Mouse (Mus musculus) heart, adult 2 months (tissue): ENCODE results near the gene Cerk. TPM values are rescaled to one million over a fixed set of nuclear protein-coding genes. Genes with fewer than 3 reads are reported as not detected.

Experiments used
- DNase-seq, 2 experiments: peaks; one replicate each; pipeline ENCODE4 v3.0.0; 2021
- H3K27ac ChIP-seq: fragments of 200-600 bp; 2 replicates; pipeline ENCODE4 v1.8.1; 2022
- H3K27me3 ChIP-seq: fragments of 200-500 bp; 2 replicates; pipeline ENCODE4 v1.6.1; 2012; ENCODE audit warnings: mild to moderate bottlenecking, low read length, inconsistent platforms, mixed read lengths; ENCODE audit not compliant: control insufficient read depth, insufficient read depth
- H3K36me3 ChIP-seq: fragments of 200-500 bp; 2 replicates; pipeline ENCODE4 v1.6.1; 2012; ENCODE audit warnings: low read length, inconsistent platforms; ENCODE audit not compliant: control insufficient read depth, insufficient read depth
- H3K4me1 ChIP-seq: fragments of 200-500 bp; 2 replicates; pipeline ENCODE4 v1.6.1; 2011; ENCODE audit warnings: low read length; ENCODE audit not compliant: control insufficient read depth, insufficient read depth
- H3K4me3 ChIP-seq: fragments of 200-600 bp; 2 replicates; pipeline ENCODE4 v1.8.1; 2022
- H3K79me2 ChIP-seq: fragments of 200-500 bp; replicated peaks from 2 replicates; pipeline ENCODE4 v1.6.1; 2012; ENCODE audit warnings: mild to moderate bottlenecking, inconsistent platforms, low read length, moderate library complexity, mixed read lengths; ENCODE audit not compliant: control insufficient read depth, insufficient read depth
- H3K9ac ChIP-seq: fragments of 200-500 bp; 2 replicates; pipeline ENCODE4 v1.6.1; 2012; ENCODE audit warnings: low read depth, mild to moderate bottlenecking, control low read depth, inconsistent platforms, low read length, mixed read lengths
- CTCF ChIP-seq: fragments of 200-600 bp; IDR thresholded peaks from 2 replicates; pipeline ENCODE4 v1.8.1; 2022; ENCODE audit warnings: antibody characterized with exemption, mild to moderate bottlenecking, moderate library complexity
- EP300 ChIP-seq: fragments of 200-500 bp; IDR thresholded peaks from 2 replicates; pipeline ENCODE4 v1.6.1; 2011; ENCODE audit warnings: low read depth, low read length, control low read depth; ENCODE audit not compliant: insufficient read depth
- POLR2A ChIP-seq: fragments of 200-500 bp; IDR thresholded peaks from 2 replicates; pipeline ENCODE4 v1.6.1; 2011; ENCODE audit warnings: mild to moderate bottlenecking, low read depth, low read length, control low read depth; ENCODE audit not compliant: insufficient read depth
- WGBS: fragments of 180-500 bp; shearing (Covaris S2); methylation state at CpG from one replicate; pipeline ENCODE4 v1.1.7; 2018; 5-methylcytosine and 5-hydroxymethylcytosine counted together
- intact Hi-C: fragments of 180-260 bp; cut with DNase I; formaldehyde crosslinking; loops from one replicate; pipeline ENCODE4 v1.15.1; 2025
- polyA plus RNA-seq: library from polyadenylated mRNA; depleted of rRNA; stranded (reverse); fragments of >200 nt; gene quantifications from 2 replicates; pipeline ENCODE4 v1.2.3, GENCODE M21; 2012
- total RNA-seq, 2 experiments: library from RNA; stranded (reverse); gene quantifications; 2 replicates each; pipeline ENCODE4 v1.2.3; 2021

The Cerk gene
- total and polyA plus RNA-seq, 3 experiments, result 26.0 to 33.5 (median 30.4) TPM

DNA sequence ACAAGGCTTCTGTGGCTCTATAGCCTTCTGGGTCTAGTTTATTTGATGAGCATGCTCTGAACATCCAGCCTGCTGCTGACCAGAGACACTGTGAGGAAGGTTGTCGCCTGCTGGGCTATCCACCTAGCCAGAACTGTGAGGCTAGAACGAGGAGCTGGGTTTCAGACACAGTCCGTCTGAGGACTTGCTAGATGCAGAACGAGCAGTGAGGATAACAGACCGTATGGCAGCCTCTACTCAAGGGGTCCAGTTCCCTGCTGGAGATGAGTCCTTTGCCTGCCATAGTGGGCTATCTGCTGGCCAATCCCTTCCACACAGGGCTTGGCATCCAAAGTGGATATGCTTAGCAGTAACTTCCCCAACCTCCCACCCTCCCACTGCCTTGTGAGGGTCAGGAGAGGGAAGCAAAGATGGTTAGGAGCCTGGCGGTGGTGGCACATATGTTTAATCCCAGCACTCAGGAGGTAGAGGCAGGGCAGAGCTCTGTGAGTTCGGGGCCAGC lies 17.4 kb upstream of the Cerk start:
- 86% methylated on average over 7 of the region's 7 CpGs for WGBS
- no peaks in the 10 kb centered on the region for H3K27me3 ChIP-seq
- no peaks in the 10 kb centered on the region for H3K79me2 ChIP-seq
- H3K4me3 ChIP-seq, result no peak overlapping the region
- H3K27ac ChIP-seq, result peak overlapping the region; percentile 29
- peaks cover 21% of the 10 kb centered on the region for H3K4me1 ChIP-seq
- no peaks in the 10 kb centered on the region for H3K36me3 ChIP-seq
- intact Hi-C loops, result loop anchor here (5.0 kb wide), 1 partner anchor 66 kb away; no protein-coding TSS in a partner anchor
- TF ChIP-seq POLR2A, result no peak
- TF ChIP-seq CTCF, result no peak
- no peak for TF ChIP-seq EP300
- DNase-seq, result no peak
- no peak overlapping the region for H3K9ac ChIP-seq

DNA sequence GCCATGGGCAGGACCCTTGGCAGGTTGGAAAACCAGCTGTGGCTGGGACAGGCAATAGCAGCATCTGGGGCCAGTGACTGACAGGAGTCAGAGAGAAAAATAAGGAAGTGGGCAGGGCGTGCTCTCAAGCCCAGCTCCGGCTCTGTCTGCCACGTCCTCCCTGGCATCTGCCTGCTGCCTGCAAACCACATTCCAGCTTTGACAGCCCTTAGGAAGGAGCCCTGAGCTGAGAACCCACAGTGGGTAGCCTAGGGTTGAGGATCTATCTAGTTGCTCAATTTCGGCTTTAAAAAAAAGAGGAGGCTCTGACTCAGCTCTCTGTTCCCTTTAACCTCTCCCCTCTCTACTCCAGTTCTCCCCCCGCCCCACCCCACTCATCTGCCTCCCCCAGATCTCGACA lies 16.7 kb upstream of the Cerk start:
- Histone ChIP-seq H3K9ac (no peak overlapping the region), H3K4me3 (no peak overlapping the region), H3K27me3 (no peaks in the 10 kb centered on the region), H3K4me1 (peaks cover 21% of the 10 kb centered on the region), H3K36me3 (no peaks in the 10 kb centered on the region), H3K27ac (peak overlapping the region; percentile 53), H3K79me2 (no peaks in the 10 kb centered on the region)
- 22% methylated on average over 6 of the region's 6 CpGs for WGBS
- intact Hi-C loops, result loop anchor here (5.0 kb wide), 1 partner anchor 65 kb away; no protein-coding TSS in a partner anchor
- DNase-seq, result peak; percentile 45 to 77
- TF ChIP-seq EP300 (0 out of 2 replicates have a peak, but pooled peaks have one; percentile 23), CTCF (no peak)

DNA sequence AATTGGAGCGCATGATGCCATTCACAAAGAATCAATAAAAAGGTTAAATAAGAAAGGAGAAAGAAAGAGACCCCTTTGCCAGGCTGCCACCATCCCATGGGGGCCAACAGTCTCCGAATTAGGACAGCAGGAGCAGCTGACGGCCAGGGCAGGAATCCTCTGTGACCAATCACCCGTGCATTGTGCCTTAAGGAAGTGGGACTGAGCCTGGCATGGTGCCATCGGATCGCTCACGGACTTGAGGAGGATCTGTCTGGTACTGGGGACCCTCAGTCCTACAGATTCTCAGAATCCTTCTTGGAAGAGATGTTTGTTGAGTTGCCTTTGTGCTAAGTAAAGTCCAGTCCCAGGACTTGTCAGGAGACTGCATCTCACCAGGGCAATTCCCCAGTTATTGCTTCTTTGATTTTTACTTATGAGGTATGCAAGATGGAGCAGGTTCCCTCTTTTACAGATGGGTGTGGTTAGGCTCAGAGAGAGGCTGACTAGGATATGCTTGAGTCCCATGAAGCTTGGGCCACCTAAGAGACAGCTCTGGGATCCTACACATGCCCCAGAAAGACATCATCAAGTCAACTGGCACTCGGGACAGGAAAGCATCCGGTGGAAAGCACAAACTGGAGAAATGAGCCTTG lies 15.9 kb upstream of the Cerk start:
- peak in 1 of 2 experiments; percentile 53 for DNase-seq
- Histone ChIP-seq H3K36me3 (no peaks in the 10 kb centered on the region), H3K27ac (peak overlapping the region; percentile 53), H3K27me3 (no peaks in the 10 kb centered on the region), H3K79me2 (no peaks in the 10 kb centered on the region), H3K4me3 (no peak overlapping the region), H3K4me1 (peaks cover 18% of the 10 kb centered on the region), H3K9ac (no peak overlapping the region)
- WGBS, result 48% methylated on average over 9 of the region's 9 CpGs
- TF ChIP-seq CTCF (no peak), POLR2A (no peak), EP300 (no peak)
- intact Hi-C loops, result loop anchor here (5.0 kb wide), 1 partner anchor 65 kb away; no protein-coding TSS in a partner anchor

DNA sequence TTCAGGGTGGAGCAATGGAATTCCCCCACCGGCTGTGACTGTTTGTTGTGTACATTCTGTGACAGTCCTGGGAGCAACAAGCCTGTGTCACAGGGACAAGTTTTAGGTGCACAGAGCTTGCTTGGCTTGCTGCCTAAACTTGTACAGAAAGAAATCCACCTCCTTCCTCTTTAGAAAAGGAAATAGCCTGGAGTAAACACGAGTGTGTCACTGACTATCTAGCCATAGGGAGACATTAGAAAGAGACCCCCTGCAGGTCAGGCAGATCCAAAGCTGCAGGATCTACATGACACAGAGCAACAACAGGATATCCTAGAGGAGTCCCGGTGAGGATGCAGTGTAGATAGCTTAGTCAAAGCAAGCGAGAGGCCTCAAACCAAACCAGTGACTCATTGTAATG lies 15.2 kb upstream of the Cerk start:
- Histone ChIP-seq H3K79me2 (no peaks in the 10 kb centered on the region), H3K36me3 (no peaks in the 10 kb centered on the region), H3K4me1 (peaks cover 15% of the 10 kb centered on the region), H3K4me3 (no peak overlapping the region), H3K27ac (peak overlapping the region; percentile 53), H3K27me3 (no peaks in the 10 kb centered on the region), H3K9ac (no peak overlapping the region; the same call in 1 of the 2 replicates)
- intact Hi-C loops, result loop anchor here (5.0 kb wide), 1 partner anchor 64 kb away; no protein-coding TSS in a partner anchor
- 28% methylated on average over 4 of the region's 4 CpGs for WGBS
- peak in 1 of 2 experiments; percentile 49 for DNase-seq
- TF ChIP-seq POLR2A, result no peak
- TF ChIP-seq CTCF, result peak; percentile 24; the same call in 1 of the 2 replicates

DNA sequence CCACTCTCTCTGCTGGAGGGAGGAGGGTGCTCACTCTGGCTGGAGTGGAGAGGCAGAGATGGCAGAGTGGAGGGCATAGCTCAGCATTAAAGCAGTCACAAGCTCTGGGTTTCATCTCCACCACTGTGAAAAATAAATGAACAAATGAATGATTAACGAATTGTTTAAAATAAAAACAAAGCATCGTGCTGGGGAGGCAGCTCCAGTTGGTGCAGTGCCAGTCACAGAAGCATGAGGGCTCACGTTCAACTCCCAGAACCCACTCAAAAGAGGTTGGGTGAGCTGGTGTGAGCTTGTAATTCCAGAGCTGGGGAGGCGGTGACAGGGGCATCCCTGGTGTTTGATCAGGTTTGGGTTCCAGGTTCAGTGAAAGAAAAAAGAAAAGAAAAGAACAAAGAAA lies 14.2 kb upstream of the Cerk start:
- DNase-seq, result no peak
- Histone ChIP-seq H3K27ac (no peak overlapping the region; the same call in 1 of the 2 replicates), H3K4me3 (no peak overlapping the region), H3K79me2 (no peaks in the 10 kb centered on the region), H3K27me3 (no peaks in the 10 kb centered on the region), H3K4me1 (peaks cover 14% of the 10 kb centered on the region), H3K36me3 (no peaks in the 10 kb centered on the region), H3K9ac (no peak overlapping the region)
- WGBS, result 45% methylated on average over 4 of the region's 4 CpGs
- TF ChIP-seq POLR2A (no peak), EP300 (no peak), CTCF (no peak)
- intact Hi-C loops, result loop anchor here (5.0 kb wide), 1 partner anchor 63 kb away; no protein-coding TSS in a partner anchor

DNA sequence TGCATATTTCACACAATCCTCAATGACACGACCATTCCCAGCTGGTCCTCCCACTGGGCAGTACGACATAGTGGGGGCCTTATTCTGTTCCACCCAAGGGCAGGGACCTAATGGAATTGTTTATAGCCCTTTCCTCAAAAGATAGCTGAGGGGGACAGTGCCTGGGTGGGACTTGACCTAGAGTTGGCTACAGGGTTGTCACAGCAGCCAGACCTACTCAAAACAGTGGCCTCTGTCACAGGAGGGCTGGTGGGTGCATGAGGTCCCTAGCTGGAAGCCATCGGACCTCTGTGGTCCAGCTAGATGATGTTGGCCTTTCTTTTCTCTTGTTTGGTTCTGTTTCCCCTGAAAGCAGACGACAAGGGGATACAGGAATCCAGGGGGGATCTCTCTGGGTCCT lies 13.5 kb upstream of the Cerk start:
- DNase-seq, result no peak
- TF ChIP-seq CTCF (no peak), POLR2A (no peak), EP300 (no peak)
- Histone ChIP-seq H3K27me3 (no peaks in the 10 kb centered on the region), H3K4me1 (peaks cover 14% of the 10 kb centered on the region), H3K4me3 (no peak overlapping the region), H3K27ac (no peak overlapping the region), H3K36me3 (no peaks in the 10 kb centered on the region), H3K9ac (no peak overlapping the region), H3K79me2 (no peaks in the 10 kb centered on the region)
- WGBS, result 75% methylated on average over 4 of the region's 4 CpGs
- intact Hi-C loops, result no loop called here
